Mouse (Mus musculus): ENCODE measurements around the gene Sash3.

DNA sequence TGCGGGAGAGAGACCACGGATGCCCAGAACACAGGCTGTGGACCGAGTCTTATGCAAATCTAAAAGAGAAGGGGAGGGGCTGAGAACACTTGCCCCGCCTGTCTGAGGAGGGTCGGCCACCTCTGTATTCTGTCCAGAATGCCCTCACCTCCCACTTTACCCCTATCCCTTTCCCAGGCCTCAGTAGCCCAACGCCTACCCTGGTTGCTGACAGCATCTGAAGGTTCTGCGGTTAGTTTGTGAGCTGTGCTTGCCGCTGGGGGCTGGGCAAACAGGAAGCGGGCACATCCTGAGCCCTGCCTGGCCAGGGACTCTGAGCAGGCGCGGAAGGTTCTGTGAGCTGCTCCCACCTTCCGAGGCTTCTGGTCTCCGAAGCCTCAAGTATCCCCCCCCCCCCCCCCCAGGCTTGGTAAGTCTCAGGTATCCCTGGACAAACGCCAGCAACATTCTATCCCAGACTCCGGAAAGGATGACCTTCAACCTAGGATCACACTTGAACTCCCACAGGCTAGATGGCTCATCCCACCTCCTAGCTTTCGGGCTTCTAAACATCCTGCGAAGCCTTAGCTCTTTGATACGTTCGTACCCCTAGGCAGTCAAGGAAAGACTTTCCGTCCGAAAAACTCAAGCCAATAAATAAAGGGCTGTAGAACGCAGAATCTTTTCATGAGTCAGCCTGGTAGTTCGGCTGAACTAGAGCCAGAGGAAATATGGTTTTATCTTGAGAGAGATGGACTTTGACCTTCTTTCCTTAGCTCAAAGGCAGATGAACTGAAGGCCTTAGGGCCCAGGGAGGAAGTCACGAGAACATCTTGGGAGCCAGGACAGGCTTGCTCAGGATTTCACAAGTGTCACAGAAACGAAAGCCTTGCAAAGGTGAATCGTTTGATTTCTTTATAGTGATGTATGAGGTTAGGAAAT lies 2.6 kb upstream of the Sash3 start:
- TF ChIP-seq CTCF (IDR thresholded peaks at IDR 0.05; ENCODE audit: low read depth): no peak
- TF ChIP-seq EP300 (IDR thresholded peaks at IDR 0.05; ENCODE audit: low read depth): no peak

Data from liver, embryonic 14.5 days (tissue).